ENCODE assay signal across 8 mouse cellular contexts in the genomic region with DNA sequence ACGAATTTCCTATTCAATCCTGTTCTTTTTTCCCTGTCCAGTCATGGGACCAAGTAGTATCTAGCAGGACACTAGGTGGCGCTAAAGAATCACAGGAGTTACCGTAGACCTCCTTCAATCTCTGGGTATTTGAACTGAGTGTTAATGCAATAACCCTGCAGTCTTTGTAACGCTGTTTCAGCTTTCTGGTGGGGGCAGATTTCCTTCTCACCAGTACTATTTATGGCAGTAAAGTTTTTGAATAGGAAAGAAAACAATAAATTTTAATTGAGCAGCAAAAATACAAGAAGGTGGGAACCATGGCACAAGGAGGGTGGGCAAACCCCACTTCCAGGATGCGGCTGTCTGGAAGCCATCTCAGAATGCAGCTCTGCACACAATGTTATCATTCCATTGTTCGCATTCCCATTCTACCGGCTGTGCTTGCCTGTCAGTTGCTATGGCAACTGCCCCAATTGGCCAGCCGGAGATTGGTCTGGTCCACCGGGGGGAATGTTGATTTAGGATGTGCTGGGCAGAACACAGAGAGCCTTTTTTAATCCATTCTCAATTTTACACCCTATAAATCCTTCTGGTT.
DNase-seq lines count a peak whose midpoint lies in the region; ATAC-seq and TF ChIP-seq lines count a peak whose summit lies in the region.

No protein-coding gene starts in this region.

- H3K27ac ChIP-seq in cortical plate, adult 2 months (ENCODE audit: insufficient read depth, low read length) = no peak overlapping the region
- H3K27ac ChIP-seq in intestine, embryonic 15.5 days = no peak overlapping the region
- H3K27ac ChIP-seq in midbrain, embryonic 11.5 days (ENCODE audit: low read depth, low read length) = peak overlapping the region; percentile 77
- H3K27ac ChIP-seq in stomach, embryonic 14.5 days (ENCODE audit: low read length) = no peak overlapping the region

- H3K36me3 ChIP-seq in intestine, embryonic 15.5 days = no peaks in the 10 kb centered on the region
- no peaks in the 10 kb centered on the region for H3K36me3 ChIP-seq in midbrain, embryonic 11.5 days (ENCODE audit: control insufficient read depth, insufficient read depth, low read length)
- H3K36me3 ChIP-seq in stomach, embryonic 14.5 days (ENCODE audit: control insufficient read depth, insufficient read depth, low read length) = no peaks in the 10 kb centered on the region

- 5% methylated on average over 9 of the region's 9 CpGs for WGBS in intestine, embryonic 15.5 days
- 5% methylated on average over 9 of the region's 9 CpGs for WGBS in midbrain, embryonic 11.5 days
- 17% methylated on average over 9 of the region's 9 CpGs for WGBS in stomach, embryonic 14.5 days

- DNase-seq in 416B (ENCODE audit: low read depth) (peak; percentile 79), adipocyte (ENCODE audit: low spot score) (peak; percentile 88)
- peak; percentile 63 for DNase-seq in gastrocnemius, postnatal 10 days
- DNase-seq in left cerebral cortex, postnatal 10 days (ENCODE audit: extremely low spot score in 1 of 2, low spot score in 2 of 2) = peak; percentile 58 to 80
- DNase-seq in midbrain, embryonic 11.5 days (ENCODE audit: low spot score, missing footprints) = peak; percentile 98

- H3K4me2 ChIP-seq in intestine, embryonic 15.5 days (replicated peaks) = no peak overlapping the region
- H3K4me2 ChIP-seq in midbrain, embryonic 11.5 days = peak overlapping the region; percentile 35; the same call in 1 of the 2 replicates
- no peak overlapping the region for H3K4me2 ChIP-seq in stomach, embryonic 14.5 days (replicated peaks; ENCODE audit: low read depth, low read length)

- no peak overlapping the region for H3K4me3 ChIP-seq in cortical plate, adult 2 months (ENCODE audit: insufficient read depth, low read length)
- no peak overlapping the region for H3K4me3 ChIP-seq in intestine, embryonic 15.5 days (replicated peaks)
- H3K4me3 ChIP-seq in midbrain, embryonic 11.5 days (ENCODE audit: low read depth, low read length) = 0 out of 2 replicates have a peak overlapping the region, but pooled peaks have one; percentile 9
- no peak overlapping the region for H3K4me3 ChIP-seq in stomach, embryonic 14.5 days (ENCODE audit: low read depth, low read length)

- no peak for TF ChIP-seq POLR2A in cortical plate, adult 2 months (IDR thresholded peaks at IDR 0.05; ENCODE audit: extremely low read depth, insufficient read depth, low read length)

- TF ChIP-seq CTCF in cortical plate, adult 2 months (IDR thresholded peaks at IDR 0.05; ENCODE audit: extremely low read depth, insufficient read depth, low read length) = peak; percentile 89

- no peaks in the 10 kb centered on the region for H3K27me3 ChIP-seq in intestine, embryonic 15.5 days (replicated peaks)
- H3K27me3 ChIP-seq in midbrain, embryonic 11.5 days (ENCODE audit: control insufficient read depth, insufficient read depth, low read length) = no peaks in the 10 kb centered on the region
- H3K27me3 ChIP-seq in stomach, embryonic 14.5 days (ENCODE audit: control insufficient read depth, insufficient read depth, low read length) = no peaks in the 10 kb centered on the region

- intact Hi-C loops in left cerebral cortex, postnatal 10 days (cut with DNase I) = loop anchor here (2.0 kb wide), 2 partner anchors 256 to 306 kb away; no protein-coding TSS in a partner anchor

- no peaks in the 10 kb centered on the region for H3K9me3 ChIP-seq in intestine, embryonic 15.5 days
- H3K9me3 ChIP-seq in midbrain, embryonic 11.5 days (ENCODE audit: control insufficient read depth, low read length) = no peaks in the 10 kb centered on the region
- H3K9me3 ChIP-seq in stomach, embryonic 14.5 days (ENCODE audit: control insufficient read depth, low read depth, low read length) = no peaks in the 10 kb centered on the region

- ATAC-seq in intestine, embryonic 15.5 days = peak; percentile 90
- ATAC-seq in midbrain, embryonic 11.5 days (ENCODE audit: low FRiP score) = peak; percentile 97
- peak; percentile 74; the same call in 1 of the 2 replicates for ATAC-seq in stomach, embryonic 14.5 days (ENCODE audit: insufficient number of reproducible peaks, insufficient read depth, low FRiP score, low read depth)

- peaks cover 1% of the 10 kb centered on the region; the same call in 1 of the 2 replicates for H3K4me1 ChIP-seq in cortical plate, adult 2 months (ENCODE audit: control insufficient read depth, insufficient read depth, low read length)
- peaks cover 3% of the 10 kb centered on the region; the same call in 1 of the 2 replicates for H3K4me1 ChIP-seq in intestine, embryonic 15.5 days (replicated peaks)
- peaks cover 10% of the 10 kb centered on the region; the same call in 1 of the 2 replicates for H3K4me1 ChIP-seq in midbrain, embryonic 11.5 days (ENCODE audit: control insufficient read depth, insufficient read depth, low read length)
- no peaks in the 10 kb centered on the region; the same call in 1 of the 2 replicates for H3K4me1 ChIP-seq in stomach, embryonic 14.5 days (ENCODE audit: control insufficient read depth, insufficient read depth, low read length)

- H3K9ac ChIP-seq in intestine, embryonic 15.5 days = no peak overlapping the region
- peak overlapping the region; percentile 20; the same call in 1 of the 2 replicates for H3K9ac ChIP-seq in midbrain, embryonic 11.5 days (ENCODE audit: low read length)
- H3K9ac ChIP-seq in stomach, embryonic 14.5 days (replicated peaks; ENCODE audit: low read depth, low read length) = no peak overlapping the region
